Mouse (Mus musculus) c-Kit-positive CD71-negative TER-119-negative erythroid progenitor cells, embryonic 14.5 days (primary cell): ENCODE measurements at regions not wholly inside any gene's neighbourhood (a gene's known extent, or its start where the extent isn't known, plus 50 kb on each side); places are given as distances from the start of the nearest gene placed in this dataset.
"Not testable (repeated sequence)": the region's sequence is repeated elsewhere in the genome, so short reads cannot be mapped to it uniquely, and the experiment has no call there.

Experiments used
- DNase-seq: peaks from one replicate; pipeline ENCODE4 v3.0.0-alpha.2; 2013; ENCODE audit warnings: low read depth

DNA sequence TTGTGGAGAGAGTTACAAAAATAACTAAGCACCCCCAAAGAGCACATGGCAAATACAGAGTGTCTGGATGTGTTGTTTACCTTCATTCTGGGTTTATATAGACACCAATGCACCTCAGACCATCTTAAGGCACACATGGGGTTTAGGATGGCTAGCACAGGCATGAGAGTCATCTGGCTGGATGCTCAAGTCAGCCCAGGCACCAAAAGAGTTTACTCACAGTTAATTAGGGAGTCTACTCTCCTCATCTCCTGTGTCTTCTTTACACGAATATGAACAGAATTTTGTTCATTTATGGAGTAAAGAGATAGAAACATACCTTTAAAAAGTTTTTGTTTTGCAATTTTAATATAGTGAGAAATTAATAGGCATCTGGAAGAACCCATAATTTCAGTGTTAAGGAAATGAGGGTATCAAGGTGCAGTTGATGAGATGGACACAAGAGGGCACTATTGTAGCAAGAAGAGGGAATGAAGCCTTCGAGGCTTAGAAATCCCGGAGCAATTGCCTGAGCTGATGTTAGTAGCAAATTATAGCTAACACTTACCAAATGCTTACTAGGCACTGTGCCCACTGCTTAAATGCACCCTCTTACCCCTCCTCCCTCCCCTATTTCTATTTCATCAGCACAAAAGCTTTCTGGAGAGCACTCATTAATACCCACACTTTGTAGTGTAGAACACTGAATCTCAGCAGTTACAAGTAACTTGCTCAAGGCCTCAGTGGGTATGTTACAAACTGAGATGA is 174.6 kb downstream of the Eepd1 start:
- DNase-seq, result peak; percentile 19

DNA sequence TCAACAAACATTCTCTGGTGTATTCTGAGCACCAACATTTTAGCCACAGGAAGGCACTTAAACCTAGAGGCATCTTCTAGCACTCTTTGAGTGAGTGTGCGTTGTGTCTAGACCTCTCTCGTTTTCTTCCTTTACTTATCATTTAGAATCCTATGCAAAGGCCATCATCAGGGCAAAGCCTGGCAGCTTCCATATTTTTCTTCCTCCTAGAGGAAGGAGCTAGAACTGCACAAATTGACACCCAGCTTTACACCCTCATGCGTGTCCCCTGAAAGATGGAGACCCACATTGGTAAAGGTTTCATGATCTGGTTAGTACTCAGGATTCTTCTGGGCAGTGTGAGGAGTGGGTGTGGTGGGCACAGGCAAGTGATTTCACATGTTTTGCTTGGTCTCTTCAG is 175.2 kb downstream of the Eepd1 start:
- DNase-seq, result no peak

DNA sequence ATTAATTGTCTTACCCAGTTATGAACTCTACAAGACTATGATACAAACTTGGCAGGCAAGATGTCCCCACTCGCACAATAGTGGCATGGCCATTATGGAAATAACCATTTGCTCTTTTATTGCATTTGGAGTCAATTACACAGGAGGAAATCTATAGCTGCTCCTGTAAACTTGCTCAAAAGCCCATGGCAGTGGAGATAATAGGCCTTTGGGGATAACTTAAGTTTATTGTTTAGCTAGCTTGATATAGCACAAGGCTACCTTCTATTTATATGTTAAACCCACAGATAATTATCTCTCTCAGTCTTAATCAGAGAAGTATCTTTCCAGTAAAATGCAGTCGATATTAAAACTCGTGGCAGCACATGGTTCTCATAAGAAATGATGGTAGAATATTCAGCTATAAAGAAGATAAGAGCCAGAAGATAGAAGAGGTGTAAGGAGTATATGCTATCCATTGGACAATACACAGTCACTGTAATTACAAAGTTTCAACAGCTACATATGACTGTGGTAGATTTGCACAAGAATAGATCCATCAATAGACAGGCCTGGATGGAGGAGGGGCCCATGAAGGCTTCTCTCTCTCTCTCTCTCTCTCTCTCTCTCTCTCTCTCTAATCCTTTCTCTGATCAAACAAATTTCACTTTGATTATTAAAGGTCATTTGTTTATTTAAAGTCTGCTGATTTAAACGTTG is 202.4 kb downstream of the Eepd1 start:
- DNase-seq, result no peak

DNA sequence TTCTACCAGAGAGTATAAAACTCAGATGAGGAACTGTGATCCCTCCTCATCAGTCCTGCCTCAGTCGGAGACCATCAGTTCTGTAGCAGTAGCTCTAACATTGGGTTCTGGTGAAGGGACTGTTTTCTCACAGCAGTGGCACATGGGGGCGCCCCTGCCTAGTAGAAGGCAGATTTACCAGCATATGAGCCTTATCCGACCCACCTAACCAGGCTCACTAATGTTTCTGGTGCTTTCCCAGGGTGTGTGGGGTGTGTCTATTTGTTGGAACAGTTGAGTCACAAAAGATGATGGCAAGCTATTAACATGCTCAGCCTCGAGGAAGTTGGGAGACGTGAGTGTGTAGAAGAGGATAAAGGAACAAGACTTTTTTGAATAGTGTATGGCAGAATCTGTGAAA is 212.3 kb downstream of the Eepd1 start:
- DNase-seq, result no peak

DNA sequence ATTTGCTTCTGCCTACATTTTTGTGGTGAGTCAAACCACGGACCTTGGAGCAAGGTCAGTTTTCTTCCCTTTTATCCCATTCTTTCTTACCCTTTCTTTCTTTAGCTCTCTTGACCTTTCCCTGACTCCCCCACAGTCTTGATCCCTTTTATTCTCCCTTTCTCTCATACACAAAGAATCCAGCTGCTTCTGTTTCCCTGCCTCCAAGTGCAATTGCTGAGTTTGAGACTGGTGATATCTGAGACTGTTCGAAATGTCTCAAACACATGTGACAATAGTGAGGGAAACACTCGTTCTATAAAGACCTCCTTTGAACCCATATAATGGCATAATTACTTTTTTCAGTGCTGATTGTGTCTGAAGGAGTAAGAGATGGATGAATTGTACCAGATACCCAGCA is 213.7 kb downstream of the Eepd1 start:
- no peak for DNase-seq

DNA sequence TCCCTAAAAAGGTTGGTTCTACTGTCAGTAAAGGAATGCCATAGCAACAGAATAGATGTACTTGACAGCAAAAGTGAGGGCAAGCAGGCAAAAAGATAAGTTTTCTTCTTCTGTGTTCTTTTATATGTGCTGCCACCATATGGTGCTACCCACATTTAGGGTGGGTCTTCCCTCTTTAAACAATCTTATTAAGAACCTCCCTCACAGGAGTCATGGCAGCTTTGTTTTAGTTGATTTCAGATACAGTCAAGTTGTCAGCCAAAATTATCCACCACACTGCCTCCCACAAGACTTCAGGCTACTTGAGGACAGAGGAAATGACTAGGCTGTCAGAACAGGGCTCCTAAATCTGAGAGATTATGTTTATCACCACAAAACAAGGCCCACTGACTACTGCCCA is 232.3 kb downstream of the Eepd1 start:
- DNase-seq, result no peak

DNA sequence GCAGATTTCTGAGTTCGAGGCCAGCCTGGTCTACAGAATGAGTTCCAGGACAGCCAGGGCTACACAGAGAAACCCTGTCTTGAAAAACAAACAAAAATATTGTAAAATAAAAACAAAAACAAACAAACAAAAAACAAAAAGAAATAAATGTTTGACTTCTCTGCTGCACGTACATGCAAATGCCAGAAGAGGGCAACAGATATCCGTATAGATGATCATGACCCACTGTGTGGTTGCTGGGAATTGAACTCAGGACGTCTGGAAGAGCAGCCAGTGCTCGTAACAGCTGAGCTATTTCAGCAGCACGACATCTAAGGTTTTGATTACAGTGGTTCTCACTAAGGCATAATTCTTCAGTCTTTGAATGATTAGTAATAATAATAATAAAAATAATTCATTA is 262.8 kb downstream of the Eepd1 start:
- DNase-seq, result no peak

DNA sequence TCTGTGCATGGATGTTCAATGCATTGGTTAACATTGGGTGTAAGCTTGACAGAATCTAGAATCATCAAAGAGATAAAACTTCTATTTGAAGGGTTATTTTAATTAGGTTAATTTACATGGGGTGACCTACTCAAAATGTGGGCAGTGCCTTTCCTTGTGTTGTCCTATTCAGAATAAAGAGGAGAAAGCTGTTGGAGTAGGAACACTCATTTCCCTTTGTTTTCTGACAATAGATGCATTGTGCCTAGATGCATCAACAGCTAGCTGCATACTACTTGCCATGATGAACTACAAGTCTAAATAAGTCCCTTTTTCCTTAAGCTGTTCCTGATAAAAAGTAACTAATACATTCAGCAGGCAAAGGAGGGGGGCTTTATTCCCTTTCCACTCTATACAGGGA is 269.8 kb downstream of the Eepd1 start:
- DNase-seq, result no peak

DNA sequence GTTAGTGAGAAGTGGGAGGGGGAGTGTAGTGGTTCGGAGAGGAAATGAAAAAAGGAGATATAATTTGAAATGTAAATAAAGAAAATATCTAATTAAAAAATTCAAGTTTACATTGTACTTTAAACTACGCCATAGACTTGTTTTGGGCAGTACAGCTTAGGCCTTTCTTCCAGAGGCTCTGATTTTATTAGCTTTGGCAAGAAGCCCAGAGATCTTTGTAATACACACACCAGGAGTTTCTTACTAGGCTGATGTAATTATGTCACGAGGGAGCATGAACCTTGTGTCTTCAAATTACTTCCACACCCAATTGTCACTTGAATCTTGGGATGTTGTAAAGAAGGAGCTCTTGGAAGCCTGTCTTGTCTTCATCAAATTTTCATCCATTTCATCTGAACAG is 292.6 kb downstream of the Eepd1 start:
- no peak for DNase-seq

DNA sequence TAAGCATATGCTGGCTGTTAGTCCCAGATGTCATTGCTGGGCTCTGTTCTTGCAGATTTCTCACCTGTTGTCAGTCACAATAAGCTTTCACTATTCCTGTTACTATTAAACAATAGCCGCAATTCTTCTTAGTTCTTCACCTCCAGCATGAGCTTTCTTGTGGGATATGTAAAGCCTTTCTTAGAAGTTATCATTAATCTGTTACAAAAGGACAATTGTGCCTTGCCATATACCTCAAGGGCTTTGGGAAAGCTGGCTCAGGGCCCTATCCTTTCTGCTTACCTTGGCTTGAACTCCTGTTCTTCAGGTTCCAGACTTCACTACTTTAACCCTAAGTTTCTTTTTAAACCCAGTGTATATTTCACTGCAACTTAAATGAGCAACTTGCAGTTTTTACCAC is 301.3 kb downstream of the Eepd1 start:
- no peak for DNase-seq

DNA sequence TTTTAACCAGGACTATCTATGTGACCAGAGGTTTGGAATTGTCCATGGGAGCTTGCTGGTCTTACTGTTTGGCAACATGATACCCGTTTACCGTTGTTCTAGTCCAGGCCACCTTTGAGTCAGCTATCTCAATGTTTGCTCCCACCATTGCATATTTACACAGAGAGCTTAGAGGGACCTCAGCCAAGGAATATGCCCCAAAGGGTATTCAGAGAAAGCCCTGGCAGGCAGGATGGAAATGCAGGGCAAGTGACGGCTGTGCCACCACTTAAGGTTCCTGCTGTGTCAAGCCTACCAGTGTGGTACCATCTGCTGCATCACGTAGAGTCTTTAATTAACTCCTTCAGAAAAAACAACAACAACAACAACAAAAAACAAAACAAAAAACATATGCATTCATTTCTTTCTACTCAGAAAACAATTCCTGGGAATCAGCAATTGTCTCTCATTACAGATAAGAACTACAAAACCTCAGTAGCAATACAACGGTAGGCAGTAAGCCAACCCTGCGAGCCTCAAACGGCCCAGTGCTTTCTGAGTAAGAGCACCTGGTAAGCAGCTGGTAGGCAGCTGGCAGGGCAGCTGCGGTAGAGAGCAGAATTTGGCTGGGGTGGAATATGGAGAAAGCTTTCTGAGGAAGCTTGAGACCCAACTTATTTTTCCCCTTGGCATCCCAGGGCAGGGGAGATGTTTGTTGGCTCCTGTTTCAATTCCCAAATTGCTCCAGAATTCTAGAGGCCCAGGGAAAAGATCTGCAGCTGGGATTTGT is 314.0 kb downstream of the Eepd1 start:
- no peak for DNase-seq

DNA sequence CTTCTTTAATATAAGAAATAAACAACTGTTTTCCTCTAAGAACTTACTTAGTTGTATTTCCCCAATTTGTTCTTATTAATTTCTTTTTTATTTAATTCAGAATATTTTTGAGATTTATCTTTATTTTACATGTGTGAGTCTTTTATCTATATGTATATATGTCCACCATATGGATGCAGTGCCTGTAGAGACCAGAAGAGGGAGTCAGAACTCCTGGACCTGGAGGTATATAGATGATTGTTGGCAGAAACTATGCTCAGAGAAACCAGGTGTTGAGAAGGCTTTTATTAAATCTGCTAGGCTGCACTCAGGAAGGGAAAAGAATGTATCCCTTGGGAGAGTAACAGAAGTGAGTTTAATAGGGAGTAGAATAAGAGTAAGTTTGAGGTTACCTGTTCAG is 328.2 kb downstream of the Eepd1 start:
- no peak for DNase-seq

DNA sequence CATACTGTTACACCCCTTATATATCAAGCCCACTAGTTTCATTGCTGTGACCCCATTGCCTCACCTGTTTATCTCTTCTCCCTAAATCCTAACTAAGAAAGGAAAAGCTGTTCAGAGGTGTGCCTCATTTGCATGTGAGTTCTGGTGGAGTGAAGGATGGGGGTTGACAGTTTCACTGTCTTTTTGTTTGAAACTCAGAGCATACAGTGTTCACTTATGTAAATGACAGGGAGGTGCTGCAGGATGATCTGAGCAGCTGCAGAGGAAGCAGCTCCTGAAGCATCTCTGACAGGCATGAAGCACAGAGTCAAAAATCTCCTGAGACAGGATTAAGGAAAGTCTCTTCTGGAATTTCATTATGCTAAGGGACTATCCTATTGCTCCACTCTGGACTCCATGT is 351.9 kb downstream of the Eepd1 start:
- no peak for DNase-seq

DNA sequence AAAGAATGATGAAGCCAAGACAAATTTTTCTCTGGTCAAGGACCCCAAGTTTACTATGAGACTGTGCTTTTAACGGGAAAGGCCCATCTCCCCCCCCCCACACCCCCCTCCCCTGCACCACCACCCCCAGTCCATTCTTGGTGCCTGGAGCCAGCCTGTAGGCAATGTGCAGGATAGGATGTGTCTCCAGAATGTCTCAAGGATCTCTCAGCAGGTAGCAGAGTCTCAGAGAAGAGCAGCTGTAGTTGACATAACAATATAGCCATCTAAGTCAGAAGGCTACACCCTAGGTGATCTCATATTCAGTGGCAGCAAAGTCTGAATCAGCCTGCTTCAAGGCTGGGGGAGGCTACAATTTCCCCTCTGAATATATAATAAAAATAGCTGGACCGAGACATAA is 368.6 kb downstream of the Eepd1 start:
- DNase-seq, result not testable (repeated sequence)

DNA sequence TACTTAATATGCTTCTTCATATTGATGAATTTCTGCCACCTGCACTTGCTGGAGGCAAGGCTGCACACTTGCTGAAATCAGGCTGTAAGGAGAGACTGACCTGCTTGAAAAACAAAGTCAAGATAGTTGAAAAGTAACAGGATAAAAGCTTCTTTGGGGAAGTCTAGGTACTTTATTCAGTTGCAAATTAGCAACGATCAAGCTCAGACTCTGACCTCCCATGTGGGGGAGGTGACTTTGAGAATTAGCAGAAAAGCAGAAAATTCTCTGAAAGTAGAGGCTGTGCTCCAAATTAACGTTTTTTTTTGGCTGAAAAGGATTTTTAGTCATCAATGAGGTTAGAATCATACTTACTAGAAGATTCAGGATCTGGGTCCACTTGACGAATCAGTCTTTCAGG is 369.3 kb downstream of the Eepd1 start:
- not testable (repeated sequence) for DNase-seq

DNA sequence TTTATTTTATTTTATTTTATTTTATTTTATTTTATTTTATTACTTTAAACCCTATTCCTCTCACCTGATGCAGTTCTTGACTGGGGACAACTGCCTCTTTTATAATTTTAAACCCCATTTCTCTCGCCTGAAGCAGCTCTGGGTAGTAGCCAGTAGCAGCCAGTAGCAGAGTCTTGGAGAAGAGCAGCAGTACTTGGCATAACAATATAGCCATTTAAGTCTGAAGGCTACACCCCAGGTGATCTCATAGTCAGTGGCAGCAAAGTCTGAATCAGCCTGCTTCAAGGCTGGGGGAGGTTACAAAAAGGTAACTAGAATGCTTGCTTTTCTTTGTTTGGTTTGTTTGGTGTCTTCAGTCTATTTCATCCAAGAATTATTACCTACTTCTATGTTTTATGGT is 373.2 kb downstream of the Eepd1 start:
- DNase-seq, result no peak

DNA sequence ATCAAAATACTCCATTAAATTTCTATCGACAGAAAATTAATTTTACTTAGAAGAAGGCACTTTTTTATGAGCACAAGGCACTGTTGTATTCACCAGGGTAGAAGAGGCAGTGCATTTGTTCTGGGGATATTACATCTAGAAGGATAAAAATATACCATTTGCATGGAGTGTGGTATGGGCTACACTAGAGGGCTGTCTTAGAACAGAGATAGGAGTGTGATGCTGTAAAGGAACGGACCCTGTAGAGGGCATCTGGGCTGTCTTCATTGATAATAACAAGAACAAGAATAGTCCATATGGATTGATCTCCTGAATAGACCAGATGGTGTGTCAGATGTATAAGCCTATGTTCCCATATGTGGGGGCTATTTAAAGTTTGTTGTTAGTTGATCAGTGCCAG is 388.9 kb downstream of the Eepd1 start:
- no peak for DNase-seq

DNA sequence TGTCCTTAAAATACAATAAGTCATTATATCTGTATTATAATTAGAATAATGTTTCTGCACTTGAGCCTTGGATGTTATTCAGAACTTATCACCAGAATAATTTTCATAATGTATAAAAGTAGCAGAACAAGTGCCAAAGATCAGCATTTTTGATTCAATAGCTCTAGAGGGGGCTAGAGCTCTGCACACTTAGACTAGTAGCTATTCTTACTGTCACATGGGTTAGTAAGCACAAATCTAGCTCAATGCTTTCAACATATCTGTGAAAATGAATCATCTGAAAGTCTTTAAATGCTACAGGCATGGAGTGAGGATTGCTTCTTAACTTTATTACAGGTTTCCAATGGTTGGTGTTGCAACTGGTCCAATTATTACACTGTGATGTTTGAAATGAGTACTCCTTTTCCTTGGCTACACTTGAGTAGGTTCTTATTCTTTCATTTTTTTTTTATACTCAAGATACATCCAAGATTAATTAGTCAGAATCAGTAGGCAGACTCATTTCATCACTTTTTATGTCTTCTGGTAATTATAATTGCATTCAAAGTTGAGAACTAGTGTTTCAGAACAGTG is 415.1 kb downstream of the Eepd1 start:
- no peak for DNase-seq
